In the genomic region with DNA sequence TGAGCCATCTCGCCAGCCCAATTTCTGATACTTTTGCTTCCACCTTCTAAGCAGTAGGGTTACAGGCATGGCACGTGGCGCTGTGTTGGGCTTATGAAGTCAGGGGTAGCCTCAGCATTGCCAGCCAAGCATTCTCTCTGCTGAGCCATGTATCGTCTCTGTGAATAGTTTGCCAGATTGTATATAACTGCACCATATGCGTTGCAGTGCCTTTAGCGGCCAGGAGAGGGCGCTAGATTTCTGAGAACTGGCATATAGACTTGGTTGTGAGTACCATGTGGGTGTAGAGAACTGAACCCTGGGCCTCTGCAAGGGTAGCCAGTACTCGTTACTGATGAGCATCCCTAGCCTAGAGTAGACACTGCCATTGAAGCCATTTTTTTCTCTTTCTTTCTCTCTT, we compare ENCODE assay signal across 14 mouse cellular contexts. TPM values are rescaled to one million over a fixed set of nuclear protein-coding genes. Genes with fewer than 3 reads are reported as not detected.
A peak's percentile ranks its signal among the peaks of the same experiment; 100 is the strongest.
DNase-seq lines count a peak whose midpoint lies in the region; ATAC-seq and TF ChIP-seq lines count a peak whose summit lies in the region.
"Had no signal": no experiment of that assay in that cellular context is flagged by ENCODE, and none has a peak within 500 bp of the region (broad histone marks: within the 10 kb centered on the region; RNA-seq: fewer than 3 reads in every experiment).

No protein-coding gene starts in this region.

- H3K4me1 ChIP-seq in embryonic facial prominence, embryonic 11.5 days (ENCODE audit: control insufficient read depth, insufficient read depth, low read length), result no peaks in the 10 kb centered on the region
- H3K4me1 ChIP-seq in embryonic facial prominence, embryonic 10.5 days, result peaks cover 20% of the 10 kb centered on the region
- no peaks in the 10 kb centered on the region; the same call in 1 of the 2 replicates for H3K4me1 ChIP-seq in lung, adult 2 months (ENCODE audit: control insufficient read depth, insufficient read depth, low read length)
- H3K4me1 ChIP-seq in E14TG2a.4 (replicated peaks; ENCODE audit: low read depth, low read length), result peaks cover 75% of the 10 kb centered on the region
- H3K4me1 ChIP-seq in liver, embryonic 14.5 days (replicated peaks; ENCODE audit: control insufficient read depth in 2 of 2, insufficient read depth in 2 of 2, low read length in 1 of 2), result peaks cover 0 to 11% of the 10 kb centered on the region in 2 experiments; a peak in 3 of 4 replicates

- H3K4me2 ChIP-seq in embryonic facial prominence, embryonic 11.5 days (ENCODE audit: low read depth, low read length), result no peak overlapping the region
- no peak overlapping the region for H3K4me2 ChIP-seq in liver, embryonic 14.5 days (ENCODE audit: low read depth)
- H3K4me2 ChIP-seq: liver, embryonic 13.5 days had no signal

- peaks cover 4% of the 10 kb centered on the region for H3K36me3 ChIP-seq in embryonic facial prominence, embryonic 11.5 days (replicated peaks; ENCODE audit: control insufficient read depth, insufficient read depth, low read depth, low read length)
- peaks cover 66% of the 10 kb centered on the region for H3K36me3 ChIP-seq in embryonic facial prominence, embryonic 10.5 days (replicated peaks)
- H3K36me3 ChIP-seq in E14TG2a.4 (ENCODE audit: insufficient read depth, low read length), result peaks cover 64% of the 10 kb centered on the region
- no peaks in the 10 kb centered on the region; the same call in 1 of the 2 replicates for H3K36me3 ChIP-seq in liver, embryonic 14.5 days (replicated peaks; ENCODE audit: control insufficient read depth, insufficient read depth, low read depth)

- H3K4me3 ChIP-seq in embryonic facial prominence, embryonic 11.5 days (ENCODE audit: low read depth, low read length), result no peak overlapping the region
- H3K4me3 ChIP-seq in embryonic facial prominence, embryonic 10.5 days, result no peak overlapping the region
- H3K4me3 ChIP-seq in lung, adult 2 months (replicated peaks; ENCODE audit: extremely low read depth, low read depth, low read length), result no peak overlapping the region
- H3K4me3 ChIP-seq in E14TG2a.4 (replicated peaks; ENCODE audit: low read length), result peak overlapping the region; percentile 93
- no peak overlapping the region for H3K4me3 ChIP-seq in liver, embryonic 14.5 days (ENCODE audit: insufficient read depth in 1 of 2, low read depth in 2 of 2, low read length in 2 of 2)
- H3K4me3 ChIP-seq: liver, embryonic 13.5 days had no signal

- peak; percentile 11 for DNase-seq in embryonic facial prominence, embryonic 11.5 days (ENCODE audit: low spot score)
- DNase-seq in embryonic facial prominence, embryonic 10.5 days (ENCODE audit: low spot score), result no peak
- no peak for DNase-seq in lung, adult 2 months
- no peak for DNase-seq in lung, postnatal 10 days
- DNase-seq in liver, embryonic 14.5 days (ENCODE audit: low read depth in 3 of 3, low spot score in 3 of 3), result no peak
- DNase-seq in frontal cortex, postnatal 14 days (ENCODE audit: low spot score in 2 of 2), result no peak
- DNase-seq in gastrocnemius, adult 18-20 months (ENCODE audit: low spot score), result no peak
- DNase-seq: adrenal gland, postnatal 36 days; liver, embryonic 13.5 days; right cerebral cortex, postnatal 4 days had no signal

- H3K9me3 ChIP-seq in embryonic facial prominence, embryonic 11.5 days (replicated peaks; ENCODE audit: control insufficient read depth, low read length), result no peaks in the 10 kb centered on the region
- no peaks in the 10 kb centered on the region for H3K9me3 ChIP-seq in embryonic facial prominence, embryonic 10.5 days
- H3K9me3 ChIP-seq in E14TG2a.4 (ENCODE audit: low read length), result no peaks in the 10 kb centered on the region
- H3K9me3 ChIP-seq in liver, embryonic 14.5 days (ENCODE audit: control insufficient read depth, low read length), result no peaks in the 10 kb centered on the region
- H3K9me3 ChIP-seq: liver, embryonic 13.5 days had no signal

- no peak overlapping the region for H3K27ac ChIP-seq in embryonic facial prominence, embryonic 11.5 days (replicated peaks; ENCODE audit: low read depth, low read length)
- H3K27ac ChIP-seq in embryonic facial prominence, embryonic 10.5 days (replicated peaks), result no peak overlapping the region
- no peak overlapping the region for H3K27ac ChIP-seq in liver, embryonic 14.5 days
- H3K27ac ChIP-seq: liver, embryonic 13.5 days had no signal

- no peaks in the 10 kb centered on the region for H3K27me3 ChIP-seq in embryonic facial prominence, embryonic 11.5 days (ENCODE audit: control insufficient read depth, insufficient read depth, low read length)
- no peaks in the 10 kb centered on the region for H3K27me3 ChIP-seq in embryonic facial prominence, embryonic 10.5 days (replicated peaks; ENCODE audit: low read depth, poor library complexity, severe bottlenecking)
- H3K27me3 ChIP-seq in E14TG2a.4 (ENCODE audit: insufficient read depth, low read length), result peaks cover 3% of the 10 kb centered on the region
- H3K27me3 ChIP-seq in liver, embryonic 14.5 days (ENCODE audit: control insufficient read depth, insufficient read depth, low read length), result no peaks in the 10 kb centered on the region
- H3K27me3 ChIP-seq: liver, embryonic 13.5 days had no signal

- no peak for TF ChIP-seq POLR2A in lung, adult 2 months (IDR thresholded peaks at IDR 0.05; ENCODE audit: borderline replicate concordance, extremely low read depth, low read depth, low read length)

- H3K9ac ChIP-seq in embryonic facial prominence, embryonic 11.5 days (replicated peaks; ENCODE audit: low read length), result no peak overlapping the region
- no peak overlapping the region for H3K9ac ChIP-seq in liver, embryonic 14.5 days (replicated peaks)
- H3K9ac ChIP-seq: liver, embryonic 13.5 days had no signal

- no peak for ATAC-seq in embryonic facial prominence, embryonic 11.5 days (replicated peaks; ENCODE audit: insufficient number of reproducible peaks, low FRiP score, low TSS enrichment, low read depth)
- ATAC-seq in liver, embryonic 14.5 days (ENCODE audit: insufficient read depth), result no peak
- ATAC-seq: forebrain, embryonic 14.5 days had no signal

- TF ChIP-seq EP300 in liver, embryonic 14.5 days (IDR thresholded peaks at IDR 0.05; ENCODE audit: low read depth), result no peak

- WGBS in embryonic facial prominence, embryonic 11.5 days, result 78% methylated on average over 8 of the region's 8 CpGs
- 73% methylated on average over 8 of the region's 8 CpGs for WGBS in embryonic facial prominence, embryonic 10.5 days
- 80% methylated on average over 8 of the region's 8 CpGs for WGBS in lung, adult 2 months
- WGBS in liver, embryonic 14.5 days (ENCODE audit: insufficient replicate concordance), result 71% methylated on average over 8 of the region's 8 CpGs

- TF ChIP-seq CTCF in lung, adult 2 months (IDR thresholded peaks at IDR 0.05; ENCODE audit: insufficient read depth, low read length), result peak; percentile 16; the same call in 1 of the 2 replicates
- TF ChIP-seq CTCF in E14TG2a.4 (conservative IDR thresholded peaks at IDR 0.05; ENCODE audit: low read length), result peak; percentile 99
- TF ChIP-seq CTCF in liver, embryonic 14.5 days (IDR thresholded peaks at IDR 0.05; ENCODE audit: low read depth), result peak; percentile 65

RNA-seq across cellular contexts. Expression of gene Rest, which starts 4.1 kb away (rescaled TPM):
- 49.4 and 52.2 TPM in 2 replicates for polyA plus RNA-seq in embryonic facial prominence, embryonic 11.5 days (2014; fragmentation: Nextera tagmentation; extraction: Ambion mirVana)
- 34.0 and 37.7 TPM in 2 replicates for polyA plus RNA-seq in embryonic facial prominence, embryonic 10.5 days (2016; fragmentation: Nextera tagmentation; extraction: Ambion mirVana)
- 6.7 and 7.3 TPM in 2 replicates for polyA plus RNA-seq in lung, adult 2 months (2012; rRNA removed)
- polyA plus RNA-seq in liver, embryonic 14.5 days (2012; rRNA removed), result 2.6 and 3.5 TPM in 2 replicates
- 6.6 and 6.8 TPM in 2 replicates for polyA plus RNA-seq in liver, embryonic 14.5 days (2014; fragmentation: Nextera tagmentation; extraction: Ambion mirVana)
- total RNA-seq in gastrocnemius, adult 18-20 months (2021), result 10 to 100 TPM in 1 of 2 experiments, 1 to 10 TPM in 1; 9.5 to 10.4 TPM

RNA-seq across cellular contexts. Expression of gene Noa1, which starts 40.5 kb away (rescaled TPM):
- 29.2 and 36.4 TPM in 2 replicates for polyA plus RNA-seq in embryonic facial prominence, embryonic 11.5 days (2014; fragmentation: Nextera tagmentation; extraction: Ambion mirVana)
- polyA plus RNA-seq in embryonic facial prominence, embryonic 10.5 days (2016; fragmentation: Nextera tagmentation; extraction: Ambion mirVana), result 36.5 and 37.5 TPM in 2 replicates
- 8.0 and 9.6 TPM in 2 replicates for polyA plus RNA-seq in lung, adult 2 months (2012; rRNA removed)
- 9.3 and 11.4 TPM in 2 replicates for polyA plus RNA-seq in liver, embryonic 14.5 days (2012; rRNA removed)
- polyA plus RNA-seq in liver, embryonic 14.5 days (2014; fragmentation: Nextera tagmentation; extraction: Ambion mirVana), result 14.0 and 16.1 TPM in 2 replicates
- total RNA-seq in gastrocnemius, adult 18-20 months (2021), result 10 to 100 TPM; 15.3 to 15.9 TPM

RNA-seq across cellular contexts. Expression of gene Polr2b, which starts 40.5 kb away (rescaled TPM):
- polyA plus RNA-seq in embryonic facial prominence, embryonic 11.5 days (2014; fragmentation: Nextera tagmentation; extraction: Ambion mirVana), result 104 and 109 TPM in 2 replicates
- polyA plus RNA-seq in embryonic facial prominence, embryonic 10.5 days (2016; fragmentation: Nextera tagmentation; extraction: Ambion mirVana), result 94.3 and 96.0 TPM in 2 replicates
- polyA plus RNA-seq in lung, adult 2 months (2012; rRNA removed), result 18.2 and 18.6 TPM in 2 replicates
- 15.0 and 25.7 TPM in 2 replicates for polyA plus RNA-seq in liver, embryonic 14.5 days (2012; rRNA removed)
- 33.6 and 34.8 TPM in 2 replicates for polyA plus RNA-seq in liver, embryonic 14.5 days (2014; fragmentation: Nextera tagmentation; extraction: Ambion mirVana)
- 10 to 100 TPM; 24.6 to 27.7 TPM for total RNA-seq in gastrocnemius, adult 18-20 months (2021)

RNA-seq across cellular contexts. Expression of gene Spink2, which starts 58.1 kb away (rescaled TPM):
- polyA plus RNA-seq in embryonic facial prominence, embryonic 11.5 days (2014; fragmentation: Nextera tagmentation; extraction: Ambion mirVana), result 1.3 TPM in 2 replicates
- polyA plus RNA-seq in embryonic facial prominence, embryonic 10.5 days (2016; fragmentation: Nextera tagmentation; extraction: Ambion mirVana), result 1.5 and 1.8 TPM in 2 replicates
- 2.4 and 3.5 TPM in 2 replicates for polyA plus RNA-seq in lung, adult 2 months (2012; rRNA removed)
- polyA plus RNA-seq in liver, embryonic 14.5 days (2012; rRNA removed), result 0.07 TPM in 1 of 2 replicates, not detected in the other
- not detected in 2 replicates for polyA plus RNA-seq in liver, embryonic 14.5 days (2014; fragmentation: Nextera tagmentation; extraction: Ambion mirVana)
- total RNA-seq in gastrocnemius, adult 18-20 months (2021), result not detected
- polyA plus RNA-seq: C2C12; cortical plate, adult 2 months had no signal

Comparison
In these comparisons a context has a peak if more than half of its experiments do, and no peak if none do; other contexts are left out.
1. CTCF ChIP-seq: peak in every context shown above with its lines; median percentile 99 in E14TG2a.4; 65 in liver, embryonic 14.5 days; 16 in lung, adult 2 months.